Mouse (Mus musculus) hindbrain, embryonic 11.5 days (tissue): Measurements from ENCODE around the gene Rasd2. TPM values are rescaled to one million over a fixed set of nuclear protein-coding genes. Genes with fewer than 3 reads are reported as not detected.

Experiments used
- ATAC-seq: fragments of 200-750 bp; cut with Nextera tagmentation; 2 replicates; pipeline ENCODE4 v1.8.0; 2017; ENCODE audit warnings: mild to moderate bottlenecking, moderate TSS enrichment, moderate library complexity; ENCODE audit not compliant: low FRiP score
- DNase-seq: peaks from one replicate; pipeline ENCODE4 v3.0.0-alpha.2; 2015; ENCODE audit warnings: low spot score
- H3K27ac ChIP-seq: fragments of 300-500 bp; sonication (generic); 2 replicates; pipeline ENCODE4 v1.5.1; 2014; ENCODE audit warnings: mild to moderate bottlenecking, low read depth, low read length
- H3K27me3 ChIP-seq: fragments of 300-500 bp; sonication (generic); 2 replicates; pipeline ENCODE4 v1.6.1; 2014; ENCODE audit warnings: mild to moderate bottlenecking, low read length, moderate library complexity, mixed read lengths; ENCODE audit not compliant: control insufficient read depth, insufficient read depth
- H3K36me3 ChIP-seq: fragments of 300-500 bp; sonication (generic); 2 replicates; pipeline ENCODE4 v1.6.1; 2014; ENCODE audit warnings: mild to moderate bottlenecking, low read length, moderate library complexity, mixed read lengths; ENCODE audit not compliant: control insufficient read depth, insufficient read depth
- H3K4me1 ChIP-seq: fragments of 300-500 bp; sonication (generic); replicated peaks from 2 replicates; pipeline ENCODE4 v1.6.1; 2014; ENCODE audit warnings: low read length, mixed read lengths; ENCODE audit not compliant: control insufficient read depth, insufficient read depth
- H3K4me2 ChIP-seq: fragments of 300-500 bp; sonication (generic); replicated peaks from 2 replicates; pipeline ENCODE4 v1.6.1; 2014; ENCODE audit warnings: mild to moderate bottlenecking, low read depth, low read length
- H3K4me3 ChIP-seq: fragments of 300-500 bp; sonication (generic); 2 replicates; pipeline ENCODE4 v1.5.1; 2014; ENCODE audit warnings: low read depth, low read length
- H3K9ac ChIP-seq: fragments of 300-500 bp; sonication (generic); 2 replicates; pipeline ENCODE4 v1.6.1; 2014; ENCODE audit warnings: low read depth, low read length
- H3K9me3 ChIP-seq: fragments of 300-500 bp; sonication (generic); 2 replicates; pipeline ENCODE4 v1.6.1; 2016; ENCODE audit warnings: low read length; ENCODE audit not compliant: control insufficient read depth
- WGBS: fragments of 180-500 bp; shearing (Covaris S2); extraction: QIAGEN DNeasy Blood & Tissue Kit; methylation state at CpG from one replicate; pipeline ENCODE4 v1.1.7; 2014; 5-methylcytosine and 5-hydroxymethylcytosine counted together
- polyA plus RNA-seq: library from polyadenylated mRNA; unstranded; fragments of >200 nt; fragmentation: Nextera tagmentation; extraction: Ambion mirVana; gene quantifications from 2 replicates; pipeline ENCODE4 v1.2.1, GENCODE M21; 2014

The Rasd2 gene
- 0.19 and 0.32 TPM in 2 replicates for polyA plus RNA-seq

GRCm38 (mm10) chr8:75213686-75214085 is at the start of gene Rasd2:
Gene Rasd2 (plus strand): TSS chr8:75213944.
- WGBS: 3% methylated on average over 39 of the region's 42 CpGs
- Histone ChIP-seq H3K4me1 (peaks cover 5% of the 10 kb centered on the region; the same call in 1 of the 2 replicates), H3K9me3 (no peaks in the 10 kb centered on the region), H3K4me3 (peak within 1 kb of the TSS; percentile 41), H3K9ac (peak within 1 kb of the TSS; percentile 42; the same call in 1 of the 2 replicates), H3K27ac (no peak within 1 kb of the TSS), H3K4me2 (peak within 1 kb of the TSS; percentile 84), H3K27me3 (peaks cover 37% of the 10 kb centered on the region), H3K36me3 (no peaks in the 10 kb centered on the region)
- no peak for DNase-seq
- ATAC-seq: peak; percentile 22

- no peaks in the 10 kb centered on the region for H3K36me3 ChIP-seq
- H3K27me3 ChIP-seq: no peaks in the 10 kb centered on the region
- ATAC-seq (no peak), DNase-seq (no peak)
- H3K9ac ChIP-seq: no peak overlapping the region
- WGBS: 85% methylated on average over 5 of the region's 5 CpGs
- no peaks in the 10 kb centered on the region for H3K4me1 ChIP-seq
- no peak overlapping the region for H3K4me3 ChIP-seq
- no peak overlapping the region for H3K27ac ChIP-seq
- no peak overlapping the region for H3K4me2 ChIP-seq
- no peaks in the 10 kb centered on the region for H3K9me3 ChIP-seq
Observed at GRCm38 (mm10) chr8:75169363-75169762, 44.4 kb upstream of the Rasd2 start.

GRCm38 (mm10) chr8:75172009-75172685 is 41.6 kb upstream of the Rasd2 start:
- no peak overlapping the region for H3K27ac ChIP-seq
- no peaks in the 10 kb centered on the region for H3K9me3 ChIP-seq
- H3K36me3 ChIP-seq: no peaks in the 10 kb centered on the region
- no peak for DNase-seq
- no peak overlapping the region for H3K4me2 ChIP-seq
- H3K4me1 ChIP-seq: no peaks in the 10 kb centered on the region
- no peak overlapping the region for H3K9ac ChIP-seq
- 80% methylated on average over 6 of the region's 6 CpGs for WGBS
- H3K4me3 ChIP-seq: no peak overlapping the region
- no peak for ATAC-seq
- H3K27me3 ChIP-seq: no peaks in the 10 kb centered on the region

DNA sequence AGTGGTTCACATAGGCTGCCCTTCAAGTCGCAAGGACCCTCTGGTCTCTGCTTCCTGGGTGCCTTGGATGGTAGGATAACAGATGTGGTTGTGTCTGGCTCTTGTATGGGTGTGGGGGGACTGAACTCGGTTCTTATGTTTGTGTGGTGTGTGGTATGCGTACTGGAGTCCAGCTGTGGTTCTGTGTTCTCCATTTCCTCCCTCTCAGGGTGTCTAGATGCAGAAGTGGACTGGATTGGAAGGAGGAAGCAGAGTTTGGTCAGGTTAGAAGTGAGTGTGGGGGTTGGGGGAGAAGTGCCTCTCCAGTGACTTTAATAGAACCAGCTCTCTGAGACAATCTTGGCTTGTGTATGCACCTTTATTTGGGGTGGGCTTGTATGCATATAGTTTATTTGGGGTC is 20.7 kb upstream of the Rasd2 start:
- ATAC-seq: no peak
- Histone ChIP-seq H3K4me3 (no peak overlapping the region), H3K9ac (no peak overlapping the region), H3K27ac (no peak overlapping the region), H3K27me3 (no peaks in the 10 kb centered on the region), H3K9me3 (no peaks in the 10 kb centered on the region), H3K4me1 (no peaks in the 10 kb centered on the region), H3K36me3 (no peaks in the 10 kb centered on the region), H3K4me2 (no peak overlapping the region)
- no peak for DNase-seq
- whole genome bisulfite sequencing: 80% methylated on average over 3 of the region's 3 CpGs

- H3K9ac ChIP-seq: no peak overlapping the region
- ATAC-seq: 0 out of 2 replicates have a peak, but pooled peaks have one; percentile 22
- WGBS: 25% methylated on average over 4 of the region's 4 CpGs
Observed at GRCm38 (mm10) chr8:75194473-75195071, 19.2 kb upstream of the Rasd2 start.

DNA sequence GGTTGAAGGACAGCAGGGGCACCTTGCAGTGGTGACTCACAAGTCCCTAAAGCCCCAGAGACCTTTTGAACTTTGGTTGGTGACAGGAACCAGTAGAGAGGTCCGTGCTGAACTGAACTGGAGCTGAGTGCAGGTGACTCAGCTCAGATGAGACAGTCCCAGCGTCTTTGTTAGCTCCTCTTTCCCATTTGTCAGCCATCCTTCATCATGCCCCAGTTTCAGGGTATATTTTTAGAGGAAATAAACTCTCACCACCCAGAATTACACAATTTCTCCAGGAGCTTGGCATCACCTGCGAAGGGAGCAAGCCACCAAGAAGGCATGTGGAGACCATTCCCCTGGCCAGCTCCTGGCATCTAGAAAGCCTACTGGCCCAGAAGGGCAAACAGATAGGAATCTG is 16.6 kb upstream of the Rasd2 start:
- ATAC-seq: no peak
- Histone ChIP-seq H3K4me2 (no peak overlapping the region), H3K27ac (no peak overlapping the region), H3K4me3 (no peak overlapping the region), H3K4me1 (no peaks in the 10 kb centered on the region), H3K9me3 (no peaks in the 10 kb centered on the region), H3K36me3 (no peaks in the 10 kb centered on the region), H3K9ac (no peak overlapping the region), H3K27me3 (no peaks in the 10 kb centered on the region)
- no peak for DNase-seq
- 84% methylated on average over 3 of the region's 3 CpGs for WGBS

More at GRCm38 (mm10) chr8:75194473-75195071, 19.2 kb upstream of the Rasd2 start:
- H3K4me2 ChIP-seq: no peak overlapping the region
- no peaks in the 10 kb centered on the region for H3K27me3 ChIP-seq
- no peak overlapping the region for H3K4me3 ChIP-seq
- no peak overlapping the region for H3K27ac ChIP-seq
- H3K4me1 ChIP-seq: no peaks in the 10 kb centered on the region
- DNase-seq: no peak
- H3K9me3 ChIP-seq: no peaks in the 10 kb centered on the region
- no peaks in the 10 kb centered on the region for H3K36me3 ChIP-seq

DNA sequence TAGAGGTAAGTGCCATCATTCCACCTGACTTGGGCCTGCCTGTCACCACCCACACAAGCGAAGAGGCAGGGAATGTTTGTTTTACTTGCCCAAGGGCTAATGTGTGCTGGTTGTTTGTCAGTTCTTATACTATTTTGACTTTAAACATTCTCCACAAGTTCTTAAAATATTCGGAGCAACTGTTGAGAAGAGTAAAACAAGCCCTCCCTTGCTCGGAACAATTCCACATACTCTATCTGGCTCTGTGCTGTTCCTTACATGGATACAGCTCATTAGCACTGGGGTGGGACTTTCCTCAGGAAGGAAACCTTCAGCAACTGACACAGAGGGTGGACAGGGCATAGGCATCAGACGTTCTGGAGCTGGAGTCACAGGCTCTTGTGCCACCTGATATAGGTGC is 15.9 kb upstream of the Rasd2 start:
- no peak for DNase-seq
- H3K27me3 ChIP-seq: no peaks in the 10 kb centered on the region
- no peak overlapping the region for H3K4me3 ChIP-seq
- H3K4me1 ChIP-seq: no peaks in the 10 kb centered on the region
- H3K9ac ChIP-seq: no peak overlapping the region
- 73% methylated on average over 4 of the region's 4 CpGs for WGBS
- no peaks in the 10 kb centered on the region for H3K36me3 ChIP-seq
- H3K27ac ChIP-seq: no peak overlapping the region
- H3K9me3 ChIP-seq: no peaks in the 10 kb centered on the region
- ATAC-seq: no peak
- H3K4me2 ChIP-seq: no peak overlapping the region

DNA sequence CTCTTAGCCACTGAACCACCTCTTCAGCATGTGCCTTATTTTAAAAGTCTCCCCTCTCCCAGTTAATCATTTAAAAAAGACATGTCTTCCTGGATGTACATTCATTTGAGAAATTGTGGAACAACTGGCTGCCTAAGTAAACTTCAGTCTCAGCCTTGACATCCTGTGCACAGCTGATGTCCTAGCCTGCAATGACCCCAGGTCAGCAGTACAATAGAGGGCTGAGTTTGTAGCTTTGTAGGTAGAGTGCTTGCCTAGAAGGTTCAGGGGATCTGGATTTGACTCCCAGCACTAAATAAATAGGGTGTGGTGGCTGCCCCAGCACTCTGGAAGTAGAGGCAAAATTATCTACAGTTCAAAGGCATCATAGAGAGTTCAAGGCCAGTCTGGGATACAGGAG is 15.4 kb upstream of the Rasd2 start:
- no peak overlapping the region for H3K4me3 ChIP-seq
- H3K9me3 ChIP-seq: no peaks in the 10 kb centered on the region
- no peak for ATAC-seq
- no peaks in the 10 kb centered on the region for H3K27me3 ChIP-seq
- no peaks in the 10 kb centered on the region for H3K36me3 ChIP-seq
- H3K27ac ChIP-seq: no peak overlapping the region
- H3K4me1 ChIP-seq: no peaks in the 10 kb centered on the region
- DNase-seq: no peak
- no peak overlapping the region for H3K9ac ChIP-seq
- no peak overlapping the region for H3K4me2 ChIP-seq
